Mouse (Mus musculus) embryonic fibroblast, embryonic 13.5 days (primary cell): Measurements from ENCODE around the gene Dnajc6. TPM values are rescaled to one million over a fixed set of nuclear protein-coding genes. Genes with fewer than 3 reads are reported as not detected.

ENCODE experiments used
- H3K27ac ChIP-seq: 2 replicates; pipeline ENCODE4 v1.5.1; 2012; ENCODE audit warnings: low read length, control low read depth, inconsistent platforms; ENCODE audit not compliant: insufficient read depth
- H3K4me1 ChIP-seq: 2 replicates; pipeline ENCODE4 v1.6.1; 2011; ENCODE audit warnings: low read length; ENCODE audit not compliant: control insufficient read depth, insufficient read depth
- H3K4me3 ChIP-seq: 2 replicates; pipeline ENCODE4 v1.5.1; 2011; ENCODE audit warnings: mild to moderate bottlenecking, control low read depth, low read length; ENCODE audit not compliant: insufficient read depth
- CTCF ChIP-seq: IDR thresholded peaks from 2 replicates; pipeline ENCODE4 v1.5.1; 2011; ENCODE audit warnings: mild to moderate bottlenecking, control low read depth, low read length, moderate library complexity, borderline replicate concordance; ENCODE audit not compliant: insufficient read depth
- POLR2A ChIP-seq: IDR thresholded peaks from 2 replicates; pipeline ENCODE4 v1.6.1; 2011; ENCODE audit warnings: low read depth, mild to moderate bottlenecking, control low read depth, low read length, moderate library complexity
- polyA plus RNA-seq: library from polyadenylated mRNA; stranded (reverse); fragments of >200 nt; gene quantifications from 2 replicates; pipeline ENCODE4 v1.2.4, GENCODE M21; 2011; ENCODE audit warnings: low read depth; ENCODE audit not compliant: missing spikeins, insufficient read length

The Dnajc6 gene
- polyA plus RNA-seq, 1 experiment = not detected

GRCm38 (mm10) chr4:101560137-101560536 is 63.7 kb downstream of the Dnajc6 start:
- Histone ChIP-seq H3K27ac (no peak overlapping the region), H3K4me3 (no peak overlapping the region), H3K4me1 (no peaks in the 10 kb centered on the region)
- TF ChIP-seq POLR2A (no peak), CTCF (no peak)

- Histone ChIP-seq H3K27ac (no peak overlapping the region), H3K4me3 (no peak overlapping the region), H3K4me1 (no peaks in the 10 kb centered on the region)
- TF ChIP-seq CTCF = no peak
- no peak for TF ChIP-seq POLR2A
Observed at GRCm38 (mm10) chr4:101562836-101563235, 66.4 kb downstream of the Dnajc6 start.

- Histone ChIP-seq H3K27ac (no peak overlapping the region), H3K4me3 (no peak overlapping the region), H3K4me1 (no peaks in the 10 kb centered on the region)
- TF ChIP-seq CTCF = no peak
- no peak for TF ChIP-seq POLR2A
Observed at GRCm38 (mm10) chr4:101563607-101564006, 67.2 kb downstream of the Dnajc6 start.

- Histone ChIP-seq H3K27ac (no peak overlapping the region), H3K4me1 (no peaks in the 10 kb centered on the region), H3K4me3 (no peak overlapping the region)
- TF ChIP-seq CTCF (no peak), POLR2A (no peak)
Observed at GRCm38 (mm10) chr4:101564746-101565417, 68.4 kb downstream of the Dnajc6 start.

GRCm38 (mm10) chr4:101569076-101569475 is 72.6 kb downstream of the Dnajc6 start:
- H3K4me3 ChIP-seq = no peak overlapping the region
- no peaks in the 10 kb centered on the region for H3K4me1 ChIP-seq
- no peak overlapping the region for H3K27ac ChIP-seq
- TF ChIP-seq CTCF (no peak), POLR2A (no peak)

GRCm38 (mm10) chr4:101572142-101572541 is 75.7 kb downstream of the Dnajc6 start:
- H3K4me1 ChIP-seq = no peaks in the 10 kb centered on the region
- TF ChIP-seq POLR2A (no peak), CTCF (no peak)
- H3K27ac ChIP-seq = no peak overlapping the region
- H3K4me3 ChIP-seq = no peak overlapping the region

- H3K4me3 ChIP-seq = no peak overlapping the region
- no peak for TF ChIP-seq CTCF
- no peak for TF ChIP-seq POLR2A
- H3K4me1 ChIP-seq = no peaks in the 10 kb centered on the region
- H3K27ac ChIP-seq = no peak overlapping the region
Observed at GRCm38 (mm10) chr4:101575307-101575706, 78.9 kb downstream of the Dnajc6 start.

- H3K4me3 ChIP-seq = no peak overlapping the region
- H3K4me1 ChIP-seq = no peaks in the 10 kb centered on the region
- no peak overlapping the region for H3K27ac ChIP-seq
- TF ChIP-seq POLR2A = no peak
- TF ChIP-seq CTCF = no peak
Observed at GRCm38 (mm10) chr4:101578720-101579119, 82.3 kb downstream of the Dnajc6 start.

GRCm38 (mm10) chr4:101579517-101579916 is 83.1 kb downstream of the Dnajc6 start:
- TF ChIP-seq POLR2A (no peak), CTCF (no peak)
- H3K4me1 ChIP-seq = no peaks in the 10 kb centered on the region
- no peak overlapping the region for H3K27ac ChIP-seq
- no peak overlapping the region for H3K4me3 ChIP-seq

GRCm38 (mm10) chr4:101581156-101581555 is 84.7 kb downstream of the Dnajc6 start:
- TF ChIP-seq POLR2A = no peak
- TF ChIP-seq CTCF = no peak
- Histone ChIP-seq H3K4me1 (no peaks in the 10 kb centered on the region), H3K27ac (no peak overlapping the region), H3K4me3 (no peak overlapping the region)

GRCm38 (mm10) chr4:101582882-101583281 is 86.4 kb downstream of the Dnajc6 start:
- Histone ChIP-seq H3K4me3 (no peak overlapping the region), H3K4me1 (no peaks in the 10 kb centered on the region), H3K27ac (no peak overlapping the region)
- TF ChIP-seq POLR2A = no peak
- no peak for TF ChIP-seq CTCF
